Mouse (Mus musculus): ENCODE measurements around the gene Pde8b. TPM values are rescaled to one million over a fixed set of nuclear protein-coding genes. Genes with fewer than 3 reads are reported as not detected.

Gene Pde8b
- polyA plus RNA-seq, 1 experiment from 2014 or later = 2.4 TPM

GRCm38 (mm10) chr13:95096646-95097045 lies 153.5 kb downstream of the Pde8b start:
- Histone ChIP-seq H3K27ac (no peak overlapping the region), H3K79me2 (ENCODE audit: inconsistent target) (no peaks in the 10 kb centered on the region), H3K4me3 (ENCODE audit: inconsistent target) (no peak overlapping the region), H3K36me3 (ENCODE audit: inconsistent target) (no peaks in the 10 kb centered on the region)
- 95% methylated on average over 3 of the region's 3 CpGs for WGBS (ENCODE audit: missing documents)

- H3K27ac ChIP-seq = no peak overlapping the region
- H3K4me3 ChIP-seq (ENCODE audit: inconsistent target) = no peak overlapping the region
- H3K36me3 ChIP-seq (ENCODE audit: inconsistent target) = no peaks in the 10 kb centered on the region
- WGBS (ENCODE audit: missing documents) = 91% methylated on average over 10 of the region's 10 CpGs
- no peaks in the 10 kb centered on the region for H3K79me2 ChIP-seq (ENCODE audit: inconsistent target)
Measured at GRCm38 (mm10) chr13:95095860-95096259, 154.3 kb downstream of the Pde8b start.

- no peaks in the 10 kb centered on the region for H3K36me3 ChIP-seq (ENCODE audit: inconsistent target)
- 47% methylated on average over 14 of the region's 14 CpGs for WGBS (ENCODE audit: missing documents)
- no peak overlapping the region for H3K27ac ChIP-seq
- no peak overlapping the region for H3K4me3 ChIP-seq (ENCODE audit: inconsistent target)
- H3K79me2 ChIP-seq (ENCODE audit: inconsistent target) = no peaks in the 10 kb centered on the region
Measured at GRCm38 (mm10) chr13:95091546-95092445, 158.3 kb downstream of the Pde8b start.

- WGBS (ENCODE audit: missing documents) = 80% methylated on average over 8 of the region's 8 CpGs
- Histone ChIP-seq H3K36me3 (ENCODE audit: inconsistent target) (no peaks in the 10 kb centered on the region), H3K79me2 (ENCODE audit: inconsistent target) (no peaks in the 10 kb centered on the region), H3K4me3 (ENCODE audit: inconsistent target) (no peak overlapping the region), H3K27ac (no peak overlapping the region)
Measured at GRCm38 (mm10) chr13:95087358-95087787, 162.8 kb downstream of the Pde8b start.

GRCm38 (mm10) chr13:95086033-95086432 lies 164.1 kb downstream of the Pde8b start:
- no peaks in the 10 kb centered on the region for H3K79me2 ChIP-seq (ENCODE audit: inconsistent target)
- no peak overlapping the region for H3K27ac ChIP-seq
- no peaks in the 10 kb centered on the region for H3K36me3 ChIP-seq (ENCODE audit: inconsistent target)
- 76% methylated on average over 5 of the region's 5 CpGs for WGBS (ENCODE audit: missing documents)
- H3K4me3 ChIP-seq (ENCODE audit: inconsistent target) = no peak overlapping the region

GRCm38 (mm10) chr13:95082611-95083010 lies 167.5 kb downstream of the Pde8b start:
- H3K4me3 ChIP-seq (ENCODE audit: inconsistent target) = no peak overlapping the region

GRCm38 (mm10) chr13:95081082-95081481 lies 169.1 kb downstream of the Pde8b start:
- H3K27ac ChIP-seq = no peak overlapping the region
- WGBS (ENCODE audit: missing documents) = 89% methylated on average over 7 of the region's 7 CpGs

More at GRCm38 (mm10) chr13:95082611-95083010, 167.5 kb downstream of the Pde8b start:
- 85% methylated on average over 3 of the region's 3 CpGs for WGBS (ENCODE audit: missing documents)
- H3K36me3 ChIP-seq (ENCODE audit: inconsistent target) = no peaks in the 10 kb centered on the region
- no peaks in the 10 kb centered on the region for H3K79me2 ChIP-seq (ENCODE audit: inconsistent target)
- no peak overlapping the region for H3K27ac ChIP-seq

GRCm38 (mm10) chr13:95078492-95078891 lies 171.6 kb downstream of the Pde8b start:
- WGBS (ENCODE audit: missing documents) = 90% methylated on average over 6 of the region's 6 CpGs
- H3K36me3 ChIP-seq (ENCODE audit: inconsistent target) = no peaks in the 10 kb centered on the region
- no peak overlapping the region for H3K4me3 ChIP-seq (ENCODE audit: inconsistent target)
- no peaks in the 10 kb centered on the region for H3K79me2 ChIP-seq (ENCODE audit: inconsistent target)
- no peak overlapping the region for H3K27ac ChIP-seq

More at GRCm38 (mm10) chr13:95081082-95081481, 169.1 kb downstream of the Pde8b start:
- Histone ChIP-seq H3K4me3 (ENCODE audit: inconsistent target) (no peak overlapping the region), H3K79me2 (ENCODE audit: inconsistent target) (no peaks in the 10 kb centered on the region), H3K36me3 (ENCODE audit: inconsistent target) (no peaks in the 10 kb centered on the region)

GRCm38 (mm10) chr13:95077688-95078087 lies 172.4 kb downstream of the Pde8b start:
- H3K79me2 ChIP-seq (ENCODE audit: inconsistent target) = no peaks in the 10 kb centered on the region
- 47% methylated on average over 3 of the region's 3 CpGs for WGBS (ENCODE audit: missing documents)

GRCm38 (mm10) chr13:95076142-95076541 lies 174.0 kb downstream of the Pde8b start:
- Histone ChIP-seq H3K36me3 (ENCODE audit: inconsistent target) (no peaks in the 10 kb centered on the region), H3K27ac (no peak overlapping the region), H3K4me3 (ENCODE audit: inconsistent target) (no peak overlapping the region), H3K79me2 (ENCODE audit: inconsistent target) (no peaks in the 10 kb centered on the region)
- 69% methylated on average over 2 of the region's 2 CpGs for WGBS (ENCODE audit: missing documents)

More at GRCm38 (mm10) chr13:95077688-95078087, 172.4 kb downstream of the Pde8b start:
- no peaks in the 10 kb centered on the region for H3K36me3 ChIP-seq (ENCODE audit: inconsistent target)
- H3K4me3 ChIP-seq (ENCODE audit: inconsistent target) = no peak overlapping the region
- no peak overlapping the region for H3K27ac ChIP-seq

- no peaks in the 10 kb centered on the region for H3K79me2 ChIP-seq (ENCODE audit: inconsistent target)
- no peak overlapping the region for H3K4me3 ChIP-seq (ENCODE audit: inconsistent target)
- H3K27ac ChIP-seq = no peak overlapping the region
- 93% methylated on average over 8 of the region's 8 CpGs for WGBS (ENCODE audit: missing documents)
- no peaks in the 10 kb centered on the region for H3K36me3 ChIP-seq (ENCODE audit: inconsistent target)
Measured at GRCm38 (mm10) chr13:95073445-95074172, 176.5 kb downstream of the Pde8b start.

- no peak overlapping the region for H3K27ac ChIP-seq
Measured at GRCm38 (mm10) chr13:95070268-95070667, 179.9 kb downstream of the Pde8b start.

GRCm38 (mm10) chr13:95067854-95068253 lies 182.3 kb downstream of the Pde8b start:
- Histone ChIP-seq H3K36me3 (ENCODE audit: inconsistent target) (no peaks in the 10 kb centered on the region), H3K4me3 (ENCODE audit: inconsistent target) (no peak overlapping the region), H3K79me2 (ENCODE audit: inconsistent target) (no peaks in the 10 kb centered on the region), H3K27ac (no peak overlapping the region)
- 83% methylated on average over 6 of the region's 6 CpGs for WGBS (ENCODE audit: missing documents)

More at GRCm38 (mm10) chr13:95070268-95070667, 179.9 kb downstream of the Pde8b start:
- no peak overlapping the region for H3K4me3 ChIP-seq (ENCODE audit: inconsistent target)
- H3K79me2 ChIP-seq (ENCODE audit: inconsistent target) = no peaks in the 10 kb centered on the region
- H3K36me3 ChIP-seq (ENCODE audit: inconsistent target) = no peaks in the 10 kb centered on the region

- Histone ChIP-seq H3K79me2 (ENCODE audit: inconsistent target) (no peaks in the 10 kb centered on the region), H3K4me3 (ENCODE audit: inconsistent target) (no peak overlapping the region), H3K27ac (no peak overlapping the region), H3K36me3 (ENCODE audit: inconsistent target) (no peaks in the 10 kb centered on the region)
- WGBS (ENCODE audit: missing documents) = 88% methylated on average over 4 of the region's 4 CpGs
Measured at GRCm38 (mm10) chr13:95063390-95064017, 186.6 kb downstream of the Pde8b start.
